Mouse (Mus musculus): ENCODE results near the gene Tanc1. TPM values are rescaled to one million over a fixed set of nuclear protein-coding genes. Genes with fewer than 3 reads are reported as not detected.
"Not testable (repeated sequence)": the region's sequence is repeated elsewhere in the genome, so short reads cannot be mapped to it uniquely, and the experiment has no call there.

The Tanc1 gene
- 10 to 100 TPM; 10.5 to 13.4 TPM for total RNA-seq (2021)
- long read RNA-seq, experiment 1, partial matches to known transcripts, result 0 of 2 reads
- long read RNA-seq, experiment 1, other reads (novel, unspliced or antisense), result 2 of 2 reads
- long read RNA-seq, experiment 2, full-length matches to known transcripts, result 1 of 4 reads
- long read RNA-seq, experiment 2, partial matches to known transcripts, result 1 of 4 reads
- long read RNA-seq, experiment 2, other reads (novel, unspliced or antisense), result 2 of 4 reads

GRCm38 (mm10) chr2:59611831-59612732 lies at the start of gene Tanc1:
TSS of gene Tanc1 (plus strand) at chr2:59612042.
- DNase-seq, result peak; percentile 88
- intact Hi-C loops (cut with DNase I; ENCODE audit: low total_unique reads), result no loop called here

DNA sequence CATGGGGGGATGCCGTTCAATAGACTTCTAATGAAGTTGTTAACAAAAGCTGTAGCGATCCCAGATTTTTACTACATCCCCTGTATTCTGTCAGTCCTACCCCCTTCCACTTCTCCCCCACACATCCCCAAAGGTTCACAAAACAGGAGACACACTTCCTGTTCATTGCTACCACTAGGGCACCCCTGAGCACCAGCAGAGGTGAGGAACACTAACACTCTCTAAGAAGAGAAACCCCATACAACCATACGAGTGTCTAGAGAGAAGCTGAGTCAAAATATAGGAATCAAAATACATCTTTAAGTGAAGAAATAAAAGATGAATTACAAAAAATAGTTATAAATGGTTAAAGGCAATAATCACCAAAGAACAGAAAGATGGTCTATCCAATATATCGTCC lies 49.6 kb upstream of the Tanc1 start:
- no peak for DNase-seq
- intact Hi-C loops (cut with DNase I; ENCODE audit: low total_unique reads), result no loop called here

DNA sequence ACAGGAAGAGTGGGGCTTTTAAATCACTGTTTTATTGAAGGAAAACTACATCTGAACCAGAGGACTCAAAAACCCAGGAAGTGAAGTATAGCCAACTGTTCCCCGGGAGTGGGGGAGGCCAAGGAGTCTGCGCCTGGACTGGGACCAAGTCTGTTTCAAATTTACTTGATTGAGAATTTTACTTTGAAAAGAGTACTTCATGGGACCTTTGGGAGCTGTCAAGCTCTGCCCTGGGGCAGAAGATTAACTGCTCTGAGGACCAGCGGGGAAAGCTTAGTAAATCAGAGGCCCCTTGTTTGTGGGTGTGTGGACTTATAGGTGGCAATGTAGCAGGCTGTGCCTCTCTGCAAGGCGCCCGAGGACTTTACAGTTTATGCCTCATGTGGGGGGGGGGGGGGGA lies 49.1 kb upstream of the Tanc1 start:
- intact Hi-C loops (cut with DNase I; ENCODE audit: low total_unique reads), result no loop called here
- no peak for DNase-seq

- intact Hi-C loops (cut with DNase I; ENCODE audit: low total_unique reads); DNase-seq: not testable (repeated sequence)
Measured at GRCm38 (mm10) chr2:59564029-59564611, 47.7 kb upstream of the Tanc1 start.

- no peak for DNase-seq
- intact Hi-C loops (cut with DNase I; ENCODE audit: low total_unique reads), result no loop called here
Measured at GRCm38 (mm10) chr2:59564947-59565346, 46.9 kb upstream of the Tanc1 start.

- no peak for DNase-seq
- intact Hi-C loops (cut with DNase I; ENCODE audit: low total_unique reads), result no loop called here
Measured at GRCm38 (mm10) chr2:59580939-59581338, 30.9 kb upstream of the Tanc1 start.

DNA sequence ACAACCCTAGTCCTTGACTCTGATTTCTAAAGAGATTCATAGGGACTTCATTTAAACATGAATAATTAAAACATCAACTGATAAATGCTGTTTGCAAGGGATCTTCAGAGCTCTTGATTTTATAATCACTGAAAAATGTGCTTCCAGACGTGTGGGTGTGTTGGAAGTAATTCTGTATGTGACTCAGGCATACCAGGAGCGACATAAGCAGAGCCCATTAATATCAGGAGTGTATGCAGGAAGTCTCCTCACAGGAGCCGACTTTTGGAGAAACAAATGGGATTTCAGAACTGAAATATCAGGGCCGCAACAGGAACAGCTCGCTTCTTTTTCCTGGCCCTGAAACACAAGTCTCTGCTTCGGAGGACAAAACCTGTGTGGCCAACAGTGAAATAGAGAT lies 27.9 kb upstream of the Tanc1 start:
- no peak for DNase-seq
- intact Hi-C loops (cut with DNase I; ENCODE audit: low total_unique reads), result no loop called here

GRCm38 (mm10) chr2:59587387-59588095 lies 24.3 kb upstream of the Tanc1 start:
- no peak for DNase-seq
- intact Hi-C loops (cut with DNase I; ENCODE audit: low total_unique reads), result no loop called here

DNA sequence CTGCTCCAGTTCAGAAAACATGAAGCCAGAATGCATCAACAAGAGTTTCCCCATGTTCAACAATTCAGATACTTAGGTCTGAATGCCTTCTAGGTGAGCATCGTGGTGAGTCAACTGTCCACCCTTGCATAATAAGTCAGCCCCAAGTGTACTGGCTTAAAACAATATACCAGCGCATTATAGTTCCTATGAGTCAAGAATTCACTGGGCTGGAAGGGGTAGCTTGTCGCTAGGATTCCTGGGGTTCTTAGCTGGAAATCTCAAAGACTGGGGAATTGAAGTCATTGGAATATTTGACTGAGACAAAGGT lies 23.8 kb upstream of the Tanc1 start:
- intact Hi-C loops (cut with DNase I; ENCODE audit: low total_unique reads), result no loop called here
- no peak for DNase-seq

DNA sequence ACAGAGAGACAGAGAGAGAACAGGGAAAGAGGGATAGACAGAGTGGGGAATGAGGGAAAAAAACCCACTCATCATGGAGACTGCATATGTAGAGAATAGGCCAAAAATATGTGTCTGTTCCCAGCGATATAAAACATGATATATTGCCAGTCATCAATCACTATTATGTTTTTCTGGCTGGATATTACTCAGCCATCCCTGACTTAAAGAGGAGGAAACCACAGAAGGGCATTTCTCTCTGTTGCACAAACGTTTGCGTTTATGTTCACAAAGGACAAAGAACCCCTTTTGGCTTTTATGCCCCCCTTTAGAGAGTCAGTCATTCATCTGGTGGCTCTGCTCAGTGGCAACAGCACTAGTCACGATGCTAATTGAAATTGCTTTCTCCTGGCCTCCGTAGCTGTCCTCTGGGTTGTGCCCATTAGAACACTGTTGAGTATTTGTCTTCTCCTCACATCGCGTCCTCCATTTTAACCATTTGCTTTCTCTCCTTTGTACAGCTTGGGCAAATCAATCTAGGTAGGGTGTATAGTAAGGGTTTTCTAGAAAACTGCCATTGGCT lies 18.4 kb upstream of the Tanc1 start:
- no peak for DNase-seq
- intact Hi-C loops (cut with DNase I; ENCODE audit: low total_unique reads), result no loop called here

GRCm38 (mm10) chr2:59594095-59594494 lies 17.7 kb upstream of the Tanc1 start:
- DNase-seq, result no peak
- intact Hi-C loops (cut with DNase I; ENCODE audit: low total_unique reads), result no loop called here

GRCm38 (mm10) chr2:59596545-59596944 lies 15.3 kb upstream of the Tanc1 start:
- intact Hi-C loops (cut with DNase I; ENCODE audit: low total_unique reads), result no loop called here
- no peak for DNase-seq

DNA sequence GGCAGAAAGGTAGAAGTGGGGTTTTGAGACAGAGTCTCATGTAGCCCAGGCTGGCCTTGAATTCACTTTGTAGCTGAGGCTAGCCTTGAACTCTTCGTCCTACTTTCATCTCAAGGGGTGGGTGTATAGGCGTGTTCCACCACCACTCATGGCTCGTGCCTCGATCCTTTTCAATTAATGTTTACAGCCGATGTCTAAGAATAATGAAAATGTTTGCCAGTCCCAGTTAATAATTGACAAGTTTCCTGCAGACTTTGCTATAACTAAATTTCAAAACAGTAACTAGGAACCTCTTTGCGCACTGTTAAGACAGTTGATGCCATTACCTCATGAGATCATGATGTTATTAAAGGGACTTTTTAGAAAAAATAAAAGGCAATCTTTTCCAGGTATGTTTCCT lies 13.6 kb upstream of the Tanc1 start:
- intact Hi-C loops (cut with DNase I; ENCODE audit: low total_unique reads), result no loop called here
- no peak for DNase-seq

GRCm38 (mm10) chr2:59598894-59599293 lies 12.9 kb upstream of the Tanc1 start:
- intact Hi-C loops (cut with DNase I; ENCODE audit: low total_unique reads), result no loop called here
- no peak for DNase-seq

GRCm38 (mm10) chr2:59599338-59600111 lies 12.3 kb upstream of the Tanc1 start:
- DNase-seq, result no peak
- intact Hi-C loops (cut with DNase I; ENCODE audit: low total_unique reads), result loop anchor here (10.0 kb wide), 1 partner anchor 145 kb away; no protein-coding TSS in a partner anchor

DNA sequence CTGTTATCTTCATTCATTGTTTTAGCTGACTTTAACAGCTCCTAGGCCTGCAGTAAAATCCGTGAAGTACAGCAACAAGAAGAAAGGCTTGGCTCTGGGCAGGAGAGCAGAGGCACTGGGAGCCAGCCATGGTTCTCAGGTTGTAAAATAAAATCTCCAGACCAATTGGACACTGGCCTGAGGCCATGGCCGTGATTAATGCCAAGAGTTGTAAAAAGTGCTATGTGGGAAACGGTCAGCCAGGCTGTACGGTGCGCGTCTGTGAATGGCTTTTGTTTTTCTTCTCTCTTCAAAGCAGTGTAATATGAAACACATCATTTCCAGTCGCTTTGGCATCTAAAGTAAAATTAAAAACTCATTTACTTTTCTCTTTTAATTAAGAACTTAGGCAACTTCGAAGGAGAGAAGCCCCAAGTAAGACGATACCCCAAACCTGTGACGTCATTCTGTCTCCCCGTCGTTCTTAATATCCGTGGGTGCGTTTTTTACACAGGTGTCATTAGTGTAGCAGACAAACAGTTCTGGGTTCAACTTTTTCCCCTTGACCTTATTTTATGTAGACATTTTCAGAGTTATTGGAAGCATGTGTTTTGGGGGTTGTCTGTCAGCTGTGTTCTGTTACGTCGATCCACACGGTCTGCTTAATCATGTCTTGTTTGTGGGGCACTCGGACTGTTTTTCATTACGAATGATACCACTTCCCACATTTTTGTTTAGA lies 11.6 kb upstream of the Tanc1 start:
- intact Hi-C loops (cut with DNase I; ENCODE audit: low total_unique reads), result loop anchor here (10.0 kb wide), 1 partner anchor 145 kb away; no protein-coding TSS in a partner anchor
- peak; percentile 83 for DNase-seq

- intact Hi-C loops (cut with DNase I; ENCODE audit: low total_unique reads), result loop anchor here (10.0 kb wide), 1 partner anchor 144 kb away; no protein-coding TSS in a partner anchor
- no peak for DNase-seq
Measured at GRCm38 (mm10) chr2:59600980-59601379, 10.9 kb upstream of the Tanc1 start.

DNA sequence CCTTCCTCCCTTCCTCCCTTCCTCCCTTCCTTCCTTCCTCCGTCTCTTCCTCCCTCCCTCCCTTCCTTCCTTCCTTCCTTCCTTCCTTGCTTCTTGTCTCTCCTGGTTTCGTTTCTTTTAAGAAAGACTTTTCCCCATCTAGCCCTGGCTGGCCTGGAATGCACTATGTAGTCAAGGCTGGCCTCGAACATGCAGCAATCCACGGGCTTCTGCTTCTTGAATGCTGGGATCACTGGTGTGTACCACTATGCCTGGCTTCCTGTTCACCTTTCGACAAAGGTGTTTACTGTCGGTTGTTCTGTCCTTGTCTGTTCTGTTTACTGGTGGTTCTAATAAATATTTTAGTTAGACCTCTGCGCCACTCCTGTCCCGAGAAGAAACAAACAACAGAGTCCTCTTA lies 10.4 kb upstream of the Tanc1 start:
- no peak for DNase-seq
- intact Hi-C loops (cut with DNase I; ENCODE audit: low total_unique reads), result loop anchor here (10.0 kb wide), 1 partner anchor 143 kb away; no protein-coding TSS in a partner anchor
